Mouse (Mus musculus) neural tube, embryonic 14.5 days (tissue): ENCODE measurements around the gene Adig. TPM values are rescaled to one million over a fixed set of nuclear protein-coding genes. Genes with fewer than 3 reads are reported as not detected.

Experiments used
- ATAC-seq: fragments of 200-750 bp; cut with Nextera tagmentation; 2 replicates; pipeline ENCODE4 v1.8.0; 2017; ENCODE audit warnings: low read depth, mild to moderate bottlenecking, moderate TSS enrichment, moderate library complexity
- H3K27ac ChIP-seq: fragments of 300-500 bp; sonication (generic); 2 replicates; pipeline ENCODE4 v1.5.1; 2014; ENCODE audit warnings: low read depth, mild to moderate bottlenecking, control low read depth, low read length, moderate library complexity, mixed read lengths
- H3K27me3 ChIP-seq: fragments of 300-500 bp; sonication (generic); 2 replicates; pipeline ENCODE4 v1.6.1; 2014; ENCODE audit warnings: low read length; ENCODE audit not compliant: control insufficient read depth, insufficient read depth
- H3K36me3 ChIP-seq: fragments of 300-500 bp; sonication (generic); 2 replicates; pipeline ENCODE4 v1.6.1; 2014; ENCODE audit warnings: low read length, mixed read lengths; ENCODE audit not compliant: control insufficient read depth, insufficient read depth
- H3K4me1 ChIP-seq: fragments of 300-500 bp; sonication (generic); 2 replicates; pipeline ENCODE4 v1.6.1; 2014; ENCODE audit warnings: low read length; ENCODE audit not compliant: control insufficient read depth, insufficient read depth
- H3K4me2 ChIP-seq: fragments of 300-500 bp; sonication (generic); 2 replicates; pipeline ENCODE4 v1.6.1; 2014; ENCODE audit warnings: mild to moderate bottlenecking, low read depth, low read length, control low read depth
- H3K4me3 ChIP-seq: fragments of 300-500 bp; sonication (generic); 2 replicates; pipeline ENCODE4 v1.5.1; 2014; ENCODE audit warnings: low read depth, low read length, control low read depth, mixed read lengths
- H3K9ac ChIP-seq: fragments of 300-500 bp; sonication (generic); replicated peaks from 2 replicates; pipeline ENCODE4 v1.6.1; 2014; ENCODE audit warnings: low read depth, mild to moderate bottlenecking, control low read depth, low read length, mixed read lengths
- H3K9me3 ChIP-seq: fragments of 300-500 bp; sonication (generic); 2 replicates; pipeline ENCODE4 v1.6.1; 2016; ENCODE audit warnings: low read length; ENCODE audit not compliant: control insufficient read depth
- WGBS: fragments of 180-500 bp; shearing (Covaris S2); extraction: QIAGEN DNeasy Blood & Tissue Kit; methylation state at CpG from one replicate; pipeline ENCODE4 v1.1.7; 2014; 5-methylcytosine and 5-hydroxymethylcytosine counted together
- polyA plus RNA-seq: library from polyadenylated mRNA; unstranded; fragments of >200 nt; fragmentation: Nextera tagmentation; extraction: Ambion mirVana; gene quantifications from 2 replicates; pipeline ENCODE4 v1.2.1, GENCODE M21; 2014

Adig gene
- polyA plus RNA-seq, 1 experiment from 2014 or later = not detected

DNA sequence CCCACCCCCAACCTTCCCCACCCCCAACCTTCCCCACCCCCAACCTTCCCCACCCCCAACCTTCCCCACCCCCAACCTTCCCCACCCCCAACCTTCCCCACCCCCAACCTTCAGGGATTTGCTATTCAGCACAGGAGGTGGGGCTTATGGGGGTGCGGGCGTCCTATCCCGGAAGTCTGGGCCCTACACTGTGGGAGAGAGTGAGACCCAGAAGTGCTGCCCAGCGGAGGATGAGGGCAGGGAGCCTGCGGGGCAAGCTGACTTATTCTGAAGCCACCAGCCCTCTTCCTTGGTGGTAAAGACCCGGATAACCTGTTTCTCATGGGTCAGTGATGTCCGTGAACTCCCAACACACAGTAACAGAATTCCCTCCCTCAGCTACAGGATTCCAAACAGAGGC is 52.8 kb downstream of the Adig start:
- no peak overlapping the region for H3K9ac ChIP-seq
- no peaks in the 10 kb centered on the region for H3K27me3 ChIP-seq
- no peak for ATAC-seq
- H3K27ac ChIP-seq = no peak overlapping the region
- no peak overlapping the region for H3K4me3 ChIP-seq
- H3K9me3 ChIP-seq = no peaks in the 10 kb centered on the region
- H3K4me1 ChIP-seq = peaks cover 16% of the 10 kb centered on the region
- no peak overlapping the region for H3K4me2 ChIP-seq
- 5% methylated on average over 7 of the region's 7 CpGs for WGBS
- no peaks in the 10 kb centered on the region for H3K36me3 ChIP-seq

DNA sequence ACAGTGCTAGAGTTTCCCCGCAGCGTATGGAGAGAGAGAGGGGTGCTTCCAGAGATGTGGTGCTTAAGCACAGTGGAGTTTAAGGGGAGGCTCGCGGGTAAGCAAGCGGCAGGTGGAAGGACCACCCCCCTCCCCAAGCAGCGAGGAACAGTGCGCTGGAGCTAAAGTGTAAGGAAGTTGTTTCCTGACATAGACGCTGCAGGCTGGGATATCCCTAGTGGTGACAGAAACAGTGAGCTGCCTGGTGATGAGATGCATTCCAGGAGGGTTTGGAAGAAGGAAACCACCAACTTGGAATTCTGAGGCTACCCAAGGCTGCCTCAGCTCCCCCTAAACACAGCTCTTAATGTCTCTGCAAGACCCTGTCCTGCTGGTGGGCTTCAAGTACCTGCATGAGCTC is 53.4 kb downstream of the Adig start:
- ATAC-seq = peak; percentile 19
- Histone ChIP-seq H3K4me3 (peak overlapping the region; percentile 19), H3K4me2 (peak overlapping the region; percentile 48), H3K9ac (no peak overlapping the region), H3K27me3 (no peaks in the 10 kb centered on the region), H3K36me3 (no peaks in the 10 kb centered on the region), H3K9me3 (no peaks in the 10 kb centered on the region), H3K27ac (no peak overlapping the region), H3K4me1 (peaks cover 16% of the 10 kb centered on the region)
- 1% methylated on average over 8 of the region's 8 CpGs for WGBS

GRCm38 (mm10) chr2:158556225-158556624 is 53.8 kb downstream of the Adig start:
- peak; percentile 23 for ATAC-seq

GRCm38 (mm10) chr2:158556750-158557149 is 54.3 kb downstream of the Adig start:
- Histone ChIP-seq H3K27me3 (no peaks in the 10 kb centered on the region), H3K9me3 (no peaks in the 10 kb centered on the region), H3K27ac (peak overlapping the region; percentile 44), H3K9ac (no peak overlapping the region), H3K4me3 (no peak overlapping the region), H3K4me2 (no peak overlapping the region), H3K36me3 (no peaks in the 10 kb centered on the region), H3K4me1 (peaks cover 25% of the 10 kb centered on the region)
- ATAC-seq = peak; percentile 19; the same call in 1 of the 2 replicates
- 0% methylated on average over 5 of the region's 5 CpGs for WGBS

More at GRCm38 (mm10) chr2:158556225-158556624, 53.8 kb downstream of the Adig start:
- 1% methylated on average over 20 of the region's 20 CpGs for WGBS
- Histone ChIP-seq H3K4me1 (peaks cover 20% of the 10 kb centered on the region), H3K36me3 (no peaks in the 10 kb centered on the region), H3K27ac (peak overlapping the region; percentile 44), H3K4me2 (peak overlapping the region; percentile 48), H3K9me3 (no peaks in the 10 kb centered on the region), H3K9ac (no peak overlapping the region), H3K4me3 (peak overlapping the region; percentile 19), H3K27me3 (no peaks in the 10 kb centered on the region)

Other genes with a start within 250 kb of the Adig start
- gene Bpi, start 244.5 kb upstream of the Adig start, polyA plus RNA-seq = 0.11 TPM in 1 of 2 replicates, not detected in the other
- gene Lbp, start 196.1 kb upstream of the Adig start, polyA plus RNA-seq = 0.62 and 3.7 TPM in 2 replicates
- gene Snhg11, start 127.0 kb upstream of the Adig start, polyA plus RNA-seq = 687 and 1,092 TPM in 2 replicates
- gene Ralgapb, start 92.8 kb upstream of the Adig start, polyA plus RNA-seq = 30.5 and 39.4 TPM in 2 replicates
- gene Arhgap40, start 10.2 kb downstream of the Adig start, polyA plus RNA-seq = 0.91 and 1.4 TPM in 2 replicates
- 9.2 and 10.7 TPM in 2 replicates for gene Slc32a1, start 108.2 kb downstream of the Adig start, polyA plus RNA-seq
- 12.9 TPM in 2 replicates for gene Actr5, start 122.3 kb downstream of the Adig start, polyA plus RNA-seq
- 18.2 and 28.1 TPM in 2 replicates for gene Ppp1r16b, start 162.8 kb downstream of the Adig start, polyA plus RNA-seq